Mouse (Mus musculus) effector memory CD4-positive, alpha-beta T cell, adult 7 months (primary cell): ENCODE results near the gene Svs2. TPM values are rescaled to one million over a fixed set of nuclear protein-coding genes. Genes with fewer than 3 reads are reported as not detected.

ENCODE experiments used
- polyA plus RNA-seq: library from polyadenylated mRNA; unstranded; fragments of 100-300 nt; shearing (Covaris generic); gene quantifications from one replicate; pipeline ENCODE4 v1.2.1, GENCODE M21; 2017

Gene Svs2
- polyA plus RNA-seq: not detected

DNA sequence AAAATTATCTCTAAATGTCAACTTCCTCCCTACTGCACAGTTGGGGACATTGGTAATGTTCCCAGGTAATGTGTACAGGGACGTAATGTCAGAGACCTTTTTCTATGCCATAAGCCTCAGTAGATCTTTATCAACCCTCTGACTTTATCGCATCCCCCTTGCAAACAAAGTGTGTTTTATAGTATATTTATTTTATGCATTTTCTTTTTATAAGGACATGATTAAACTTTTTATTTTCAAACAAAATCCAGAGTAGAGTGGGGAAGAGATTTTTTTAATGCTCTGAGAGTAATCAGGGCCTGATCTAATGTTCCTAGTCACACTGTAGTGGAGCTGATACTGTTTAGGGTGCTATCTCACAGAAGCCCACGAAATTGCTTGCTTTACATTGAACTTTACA, at the start of gene Svs2:
Gene Svs2 (minus strand): TSS at position 101 of the 400 bp plus-strand sequence.

GRCm38 (mm10) chr2:164278359-164278758, 40.1 kb upstream of the Svs2 start, which contains the start of gene Svs4:
Gene Svs4 (minus strand): TSS chr2:164278459.

GRCm38 (mm10) chr2:164256540-164256939, 18.3 kb upstream of the Svs2 start, which contains the start of gene Svs3b:
Gene Svs3b (minus strand): TSS chr2:164256640.

GRCm38 (mm10) chr2:164221522-164221921, 16.7 kb downstream of the Svs2 start, which contains the start of gene Wfdc15b:
Gene Wfdc15b (minus strand): TSS chr2:164221660.

GRCm38 (mm10) chr2:164199626-164200327, 38.5 kb downstream of the Svs2 start, which contains the start of gene Wfdc15a:
Gene Wfdc15a (minus strand): TSS chr2:164200130.

DNA sequence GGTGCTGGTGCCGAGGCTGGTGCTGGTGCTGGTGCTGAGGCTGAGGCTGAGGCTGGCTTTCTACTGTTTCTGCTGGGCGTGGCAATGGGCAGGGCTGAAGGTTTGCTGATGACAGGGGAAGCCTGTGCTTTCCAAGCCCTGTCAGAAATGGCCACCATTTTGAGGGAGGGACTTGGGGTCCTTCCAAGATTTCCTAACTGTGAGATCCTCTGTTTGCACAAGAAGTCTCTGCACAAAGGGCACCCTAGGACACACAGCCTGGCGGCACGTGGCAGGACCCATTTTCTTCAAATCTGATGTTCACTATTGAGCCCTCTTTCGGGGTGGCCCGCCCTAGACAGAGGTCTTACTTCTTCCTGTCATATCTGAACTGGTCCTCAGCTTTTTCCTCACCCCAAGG, 47.7 kb downstream of the Svs2 start, which contains the start of gene Wfdc12:
Gene Wfdc12 (minus strand): TSS at position 33 of the 400 bp plus-strand sequence.

Other genes with a start within 250 kb of the Svs2 start
- gene Ywhab, start 243.5 kb downstream of the Svs2 start, polyA plus RNA-seq: 125 TPM
- 0.73 TPM for gene Pabpc1l, start 213.0 kb downstream of the Svs2 start, polyA plus RNA-seq
- gene Stk4, start 168.1 kb downstream of the Svs2 start, polyA plus RNA-seq: 268 TPM
- gene Tomm34, start 167.3 kb downstream of the Svs2 start, polyA plus RNA-seq: 119 TPM
- gene Kcns1, start 67.4 kb downstream of the Svs2 start, polyA plus RNA-seq: 0.13 TPM
- gene Wfdc5, start 55.7 kb downstream of the Svs2 start, polyA plus RNA-seq: 0.38 TPM
- gene Wfdc12, start 47.9 kb downstream of the Svs2 start, polyA plus RNA-seq: not detected
- gene Wfdc15a, start 38.3 kb downstream of the Svs2 start, polyA plus RNA-seq: not detected
- not detected for gene Wfdc15b, start 16.8 kb downstream of the Svs2 start, polyA plus RNA-seq
- gene Svs3b, start 18.2 kb upstream of the Svs2 start, polyA plus RNA-seq: not detected
- not detected for gene Svs4, start 40.0 kb upstream of the Svs2 start, polyA plus RNA-seq
- gene Svs3a, start 50.8 kb upstream of the Svs2 start, polyA plus RNA-seq: not detected
- not detected for gene Svs6, start 78.3 kb upstream of the Svs2 start, polyA plus RNA-seq
- not detected for gene Svs5, start 94.3 kb upstream of the Svs2 start, polyA plus RNA-seq
- gene Slpi, start 150.6 kb upstream of the Svs2 start, polyA plus RNA-seq: 12.2 TPM
- 0.71 TPM for gene Rbpjl, start 164.7 kb upstream of the Svs2 start, polyA plus RNA-seq
- 0.69 TPM for gene Matn4, start 166.7 kb upstream of the Svs2 start, polyA plus RNA-seq
- 0.63 TPM for gene Sdc4, start 205.4 kb upstream of the Svs2 start, polyA plus RNA-seq
- 86.9 TPM for gene Sys1, start 218.5 kb upstream of the Svs2 start, polyA plus RNA-seq
- gene Gm20458, start 222.5 kb upstream of the Svs2 start, polyA plus RNA-seq: 11.7 TPM
- 0.41 TPM for gene Trp53tg5, start 235.3 kb upstream of the Svs2 start, polyA plus RNA-seq
- 1.6 TPM for gene Dbndd2, start 247.6 kb upstream of the Svs2 start, polyA plus RNA-seq